Mouse (Mus musculus): Measurements from ENCODE around the gene Glb1l3.
"Not testable (repeated sequence)": the region's sequence is repeated elsewhere in the genome, so short reads cannot be mapped to it uniquely, and the experiment has no call there.

Gene Glb1l3

GRCm38 (mm10) chr9:26860751-26861150, at the start of gene Glb1l3:
Glb1l3 (minus strand) TSS chr9:26860890.
- DNase-seq (ENCODE audit: low spot score in 2 of 2), result no peak

GRCm38 (mm10) chr9:26869856-26870255, 9.2 kb upstream of the Glb1l3 start:
- DNase-seq (ENCODE audit: low spot score in 2 of 2), result not testable (repeated sequence)

GRCm38 (mm10) chr9:26831089-26831488, 29.6 kb downstream of the Glb1l3 start:
- DNase-seq (ENCODE audit: low spot score in 2 of 2), result no peak

GRCm38 (mm10) chr9:26819942-26820341, 40.7 kb downstream of the Glb1l3 start:
- DNase-seq (ENCODE audit: low spot score in 2 of 2), result no peak

- DNase-seq (ENCODE audit: low spot score in 2 of 2), result no peak
These were observed 52.0 kb downstream of the Glb1l3 start for GRCm38 (mm10) chr9:26808735-26809134.

GRCm38 (mm10) chr9:26805935-26806666, 54.6 kb downstream of the Glb1l3 start, which contains the start of gene Glb1l2:
Glb1l2 (minus strand) TSS chr9:26806468.
- DNase-seq (ENCODE audit: low spot score in 2 of 2), result peak; percentile 55 to 84

- DNase-seq (ENCODE audit: low spot score in 2 of 2), result no peak
These were observed 56.4 kb downstream of the Glb1l3 start for GRCm38 (mm10) chr9:26804321-26804720.

GRCm38 (mm10) chr9:26800357-26800756, 60.3 kb downstream of the Glb1l3 start:
- DNase-seq (ENCODE audit: low spot score in 2 of 2), result no peak

- no peak for DNase-seq (ENCODE audit: low spot score in 2 of 2)
These were observed 62.0 kb downstream of the Glb1l3 start for GRCm38 (mm10) chr9:26798731-26799130.

GRCm38 (mm10) chr9:26798205-26798604, 62.5 kb downstream of the Glb1l3 start:
- DNase-seq (ENCODE audit: low spot score in 2 of 2), result no peak

GRCm38 (mm10) chr9:26792829-26793228, 67.9 kb downstream of the Glb1l3 start:
- DNase-seq (ENCODE audit: low spot score in 2 of 2), result no peak

- no peak for DNase-seq (ENCODE audit: low spot score in 2 of 2)
These were observed 77.2 kb downstream of the Glb1l3 start for GRCm38 (mm10) chr9:26783414-26783975.

- no peak for DNase-seq (ENCODE audit: low spot score in 2 of 2)
These were observed 82.3 kb downstream of the Glb1l3 start for GRCm38 (mm10) chr9:26778421-26778820.

GRCm38 (mm10) chr9:26776122-26776902, 84.4 kb downstream of the Glb1l3 start:
- DNase-seq (ENCODE audit: low spot score in 2 of 2), result peak in 1 of 2 experiments; percentile 76

- no peak for DNase-seq (ENCODE audit: low spot score in 2 of 2)
These were observed 85.0 kb downstream of the Glb1l3 start for GRCm38 (mm10) chr9:26775700-26776099.

GRCm38 (mm10) chr9:26768181-26768580, 92.5 kb downstream of the Glb1l3 start:
- no peak for DNase-seq (ENCODE audit: low spot score in 2 of 2)
